Mouse (Mus musculus) embryonic facial prominence, embryonic 14.5 days (tissue): Measurements from ENCODE around the gene Tgm6. TPM values are rescaled to one million over a fixed set of nuclear protein-coding genes. Genes with fewer than 3 reads are reported as not detected.
A peak's percentile ranks its signal among the peaks of the same experiment; 100 is the strongest.

Source experiments
- ATAC-seq: fragments of 200-750 bp; cut with Nextera tagmentation; 2 replicates; pipeline ENCODE4 v1.8.0; 2017; ENCODE audit warnings: low read depth, moderate number of reproducible peaks, moderate TSS enrichment
- DNase-seq: peaks from one replicate; pipeline ENCODE4 v3.0.0-alpha.2; 2015; ENCODE audit warnings: low spot score
- H3K27ac ChIP-seq: fragments of 300-500 bp; sonication (generic); replicated peaks from 2 replicates; pipeline ENCODE4 v1.5.1; 2014; ENCODE audit warnings: low read depth, mild to moderate bottlenecking, low read length, moderate library complexity
- H3K27me3 ChIP-seq: fragments of 300-500 bp; sonication (generic); replicated peaks from 2 replicates; pipeline ENCODE4 v1.6.1; 2014; ENCODE audit warnings: low read length; ENCODE audit not compliant: control insufficient read depth, insufficient read depth
- H3K36me3 ChIP-seq: fragments of 300-500 bp; sonication (generic); 2 replicates; pipeline ENCODE4 v1.6.1; 2014; ENCODE audit warnings: low read length, mixed read lengths; ENCODE audit not compliant: control insufficient read depth, insufficient read depth
- H3K4me1 ChIP-seq: fragments of 300-500 bp; sonication (generic); 2 replicates; pipeline ENCODE4 v1.6.1; 2014; ENCODE audit warnings: antibody characterized with exemption, low read length; ENCODE audit not compliant: control insufficient read depth, insufficient read depth
- H3K4me2 ChIP-seq: fragments of 300-500 bp; sonication (generic); 2 replicates; pipeline ENCODE4 v1.6.1; 2014; ENCODE audit warnings: low read depth, mild to moderate bottlenecking, low read length, moderate library complexity, mixed read lengths
- H3K4me3 ChIP-seq: fragments of 300-500 bp; sonication (generic); 2 replicates; pipeline ENCODE4 v1.5.1; 2014; ENCODE audit warnings: low read depth, mild to moderate bottlenecking, low read length
- H3K9ac ChIP-seq: fragments of 300-500 bp; sonication (generic); 2 replicates; pipeline ENCODE4 v1.6.1; 2014; ENCODE audit warnings: low read depth, mild to moderate bottlenecking, low read length, moderate library complexity, mixed read lengths
- H3K9me3 ChIP-seq: fragments of 300-500 bp; sonication (generic); 2 replicates; pipeline ENCODE4 v1.6.1; 2016; ENCODE audit warnings: low read length; ENCODE audit not compliant: control insufficient read depth
- WGBS: fragments of 180-500 bp; shearing (Covaris S2); extraction: QIAGEN DNeasy Blood & Tissue Kit; methylation state at CpG from one replicate; pipeline ENCODE4 v1.1.7; 2014; 5-methylcytosine and 5-hydroxymethylcytosine counted together
- polyA plus RNA-seq: library from polyadenylated mRNA; unstranded; fragments of >200 nt; fragmentation: Nextera tagmentation; extraction: Ambion mirVana; gene quantifications from 2 replicates; pipeline ENCODE4 v1.2.1, GENCODE M21; 2014

The Tgm6 gene
- polyA plus RNA-seq, 1 experiment from 2014 or later: not detected

DNA sequence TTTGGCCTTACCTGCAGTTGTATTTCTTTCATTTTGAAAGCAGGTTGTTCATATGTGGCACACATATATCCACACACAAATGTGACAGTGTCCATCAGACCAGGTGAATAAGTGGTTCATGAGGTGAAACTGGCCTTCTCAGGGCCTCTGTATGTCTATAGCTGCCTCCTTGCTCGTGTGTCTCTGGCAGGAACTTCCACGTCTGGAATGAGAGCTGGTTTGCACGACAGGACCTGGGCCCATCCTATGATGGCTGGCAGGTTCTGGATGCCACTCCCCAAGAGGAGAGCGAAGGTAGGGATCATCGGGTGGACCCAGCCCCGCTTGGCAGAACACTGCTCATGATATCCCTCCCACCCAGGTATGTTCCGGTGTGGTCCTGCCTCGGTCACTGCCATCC lies 30.8 kb downstream of the Tgm6 start:
- Histone ChIP-seq H3K27ac (no peak overlapping the region), H3K36me3 (no peaks in the 10 kb centered on the region), H3K4me2 (no peak overlapping the region), H3K4me1 (no peaks in the 10 kb centered on the region), H3K27me3 (no peaks in the 10 kb centered on the region), H3K9ac (no peak overlapping the region), H3K9me3 (no peaks in the 10 kb centered on the region), H3K4me3 (no peak overlapping the region)
- DNase-seq (no peak), ATAC-seq (no peak)
- 94% methylated on average over 8 of the region's 8 CpGs for WGBS

DNA sequence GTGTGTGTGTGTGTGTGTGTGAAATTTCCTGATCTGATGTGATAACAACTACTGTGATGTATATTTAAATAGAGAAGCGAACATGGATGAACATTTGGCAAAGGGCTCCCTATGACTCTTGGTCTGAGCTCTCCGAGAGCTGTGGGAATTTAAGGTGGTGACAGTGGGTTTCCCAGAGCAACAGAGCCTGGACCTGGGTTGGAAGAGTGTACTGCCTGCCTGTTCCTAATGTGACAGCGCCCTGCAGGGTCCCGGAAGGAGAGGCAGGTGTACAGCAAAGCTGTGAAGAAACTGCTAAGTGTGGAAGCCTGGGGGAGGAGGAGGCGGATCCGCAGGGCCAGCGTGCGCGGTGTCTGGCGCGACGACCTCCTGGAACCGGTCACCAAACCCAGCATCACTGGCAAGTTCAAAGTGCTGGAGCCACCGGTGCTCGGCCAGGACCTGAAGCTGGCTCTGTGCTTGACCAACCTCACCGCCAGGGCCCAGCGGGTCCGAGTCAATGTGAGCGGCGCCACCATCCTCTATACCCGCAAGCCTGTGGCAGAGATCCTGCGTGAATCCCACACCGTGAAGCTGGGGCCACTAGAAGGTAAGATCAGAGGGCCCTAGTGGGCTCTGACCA lies 32.6 kb downstream of the Tgm6 start:
- Histone ChIP-seq H3K9me3 (no peaks in the 10 kb centered on the region), H3K4me3 (no peak overlapping the region), H3K9ac (no peak overlapping the region), H3K4me2 (no peak overlapping the region), H3K27ac (no peak overlapping the region), H3K36me3 (no peaks in the 10 kb centered on the region), H3K4me1 (no peaks in the 10 kb centered on the region), H3K27me3 (no peaks in the 10 kb centered on the region)
- no peak for ATAC-seq
- DNase-seq: no peak
- WGBS: 85% methylated on average over 22 of the region's 23 CpGs

DNA sequence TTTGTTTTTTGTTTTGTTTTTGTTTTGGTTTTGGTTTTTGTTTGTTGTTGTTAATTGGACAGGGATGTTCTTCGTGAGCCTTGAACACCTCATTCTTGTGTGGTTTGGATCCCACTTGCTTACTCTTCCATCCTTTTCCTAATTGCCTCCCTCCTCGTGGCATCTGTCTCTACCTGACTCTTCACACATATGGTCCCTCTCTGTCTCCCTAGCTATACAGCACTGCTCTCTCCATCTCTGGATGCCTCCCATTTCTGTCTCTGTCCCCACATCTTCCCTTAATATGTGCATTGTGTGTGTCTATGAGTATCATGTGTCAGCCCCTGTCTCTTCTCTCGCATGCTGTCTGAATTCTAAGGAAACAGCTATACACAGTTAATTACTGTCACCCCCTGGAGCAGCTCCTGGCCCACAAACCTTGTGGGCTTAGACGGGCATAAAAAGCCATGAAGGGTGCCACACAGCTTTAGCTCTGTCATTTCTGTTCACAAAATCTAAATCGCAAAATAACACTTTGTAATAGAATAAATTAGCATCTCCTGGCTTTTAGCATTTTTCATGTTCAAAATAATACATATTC lies 34.0 kb downstream of the Tgm6 start:
- H3K9ac ChIP-seq: no peak overlapping the region
- H3K4me3 ChIP-seq: no peak overlapping the region
- H3K27ac ChIP-seq: no peak overlapping the region
- no peaks in the 10 kb centered on the region for H3K36me3 ChIP-seq
- no peak overlapping the region for H3K4me2 ChIP-seq
- ATAC-seq: no peak
- H3K9me3 ChIP-seq: no peaks in the 10 kb centered on the region
- no peaks in the 10 kb centered on the region for H3K4me1 ChIP-seq
- no peak for DNase-seq
- no peaks in the 10 kb centered on the region for H3K27me3 ChIP-seq
- 62% methylated on average over 5 of the region's 5 CpGs for WGBS

DNA sequence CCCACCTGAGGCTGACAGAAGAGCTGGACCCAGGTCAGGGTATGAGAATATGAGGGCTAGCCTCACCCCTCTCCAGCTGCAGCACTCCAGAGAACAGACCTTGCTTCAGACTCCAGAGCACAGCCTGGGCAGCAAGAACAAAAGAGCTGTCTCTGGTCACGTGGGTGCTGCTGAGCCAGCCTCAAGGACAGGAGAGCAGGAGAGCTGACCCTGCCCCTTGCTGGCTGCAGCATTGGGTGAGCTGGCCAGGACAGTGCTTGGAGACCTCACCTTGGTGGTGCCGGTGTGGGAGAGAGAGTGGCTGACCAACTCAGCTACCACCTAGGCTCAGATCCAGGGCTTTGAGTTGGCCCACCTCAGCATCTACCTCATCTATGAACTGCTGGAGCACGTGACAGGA lies 43.0 kb downstream of the Tgm6 start:
- DNase-seq: no peak
- ATAC-seq: no peak
- H3K27ac ChIP-seq: no peak overlapping the region
- H3K9ac ChIP-seq: no peak overlapping the region
- no peaks in the 10 kb centered on the region for H3K36me3 ChIP-seq
- no peak overlapping the region for H3K4me3 ChIP-seq
- no peaks in the 10 kb centered on the region for H3K27me3 ChIP-seq
- no peaks in the 10 kb centered on the region for H3K9me3 ChIP-seq
- WGBS: 74% methylated on average over 2 of the region's 3 CpGs
- H3K4me1 ChIP-seq: no peaks in the 10 kb centered on the region
- H3K4me2 ChIP-seq: no peak overlapping the region

DNA sequence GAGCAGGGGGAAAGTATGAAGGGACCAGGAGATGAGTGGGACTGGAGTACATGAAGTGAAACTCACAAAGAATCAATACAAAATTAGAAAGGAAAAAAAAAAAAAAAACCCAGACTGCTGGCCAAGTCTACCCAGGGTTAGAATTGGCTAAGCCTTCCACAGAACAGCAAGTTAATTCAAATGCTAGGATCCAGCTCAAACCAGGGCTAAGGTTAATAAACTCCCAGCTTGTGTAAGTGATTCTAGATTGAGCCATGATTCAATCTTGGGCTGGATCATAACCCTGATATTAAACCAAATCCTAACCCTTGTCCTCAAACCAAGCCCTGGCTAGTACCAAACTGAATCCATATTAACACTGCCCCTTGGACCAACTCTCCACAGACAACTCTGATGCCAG lies 43.6 kb downstream of the Tgm6 start:
- Histone ChIP-seq H3K4me1 (no peaks in the 10 kb centered on the region), H3K36me3 (no peaks in the 10 kb centered on the region), H3K9ac (no peak overlapping the region), H3K4me2 (no peak overlapping the region), H3K27me3 (no peaks in the 10 kb centered on the region), H3K4me3 (no peak overlapping the region), H3K27ac (no peak overlapping the region), H3K9me3 (no peaks in the 10 kb centered on the region)
- ATAC-seq (no peak), DNase-seq (no peak)

DNA sequence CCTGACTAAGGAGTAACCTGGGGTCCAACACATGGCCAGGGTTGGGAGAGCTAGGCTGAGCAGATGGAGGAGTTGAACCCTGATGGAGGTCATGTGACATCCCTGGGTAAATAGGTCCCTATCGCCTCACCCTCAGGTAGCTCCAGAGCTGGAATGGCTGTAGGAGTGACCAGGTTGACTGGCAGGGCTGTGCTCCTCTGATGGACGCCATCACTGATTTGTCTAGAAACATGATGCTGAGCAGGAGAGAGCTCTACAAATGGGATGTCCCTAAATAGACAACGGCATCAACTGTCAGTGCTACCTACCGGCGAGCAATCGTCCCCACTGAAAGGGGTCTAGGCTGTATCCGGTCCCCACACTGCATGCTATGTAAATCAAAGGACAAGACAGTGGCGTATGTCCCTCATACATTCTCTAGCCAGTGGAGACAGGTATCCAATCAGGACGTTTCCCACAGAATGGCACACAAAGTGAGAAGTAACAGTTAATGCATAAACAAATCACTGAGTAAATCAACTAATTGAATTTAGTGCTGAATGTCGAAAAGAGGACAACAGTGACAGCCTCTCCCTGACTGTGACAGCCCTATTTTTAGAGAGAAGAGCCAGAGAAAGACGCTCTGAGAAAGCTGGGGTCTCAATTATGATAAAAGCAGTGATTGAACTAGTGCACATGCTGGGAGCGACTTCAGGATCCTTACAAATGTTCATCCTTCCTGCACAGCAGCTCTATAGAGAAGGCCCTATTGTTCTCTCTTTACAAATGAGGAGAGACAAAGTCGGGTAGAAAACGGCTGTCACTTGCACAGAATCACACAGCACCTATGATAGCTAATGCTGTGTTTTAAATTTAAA lies 45.2 kb downstream of the Tgm6 start:
- Histone ChIP-seq H3K27me3 (no peaks in the 10 kb centered on the region), H3K9ac (no peak overlapping the region), H3K4me1 (no peaks in the 10 kb centered on the region), H3K36me3 (no peaks in the 10 kb centered on the region), H3K27ac (no peak overlapping the region), H3K4me2 (no peak overlapping the region), H3K9me3 (no peaks in the 10 kb centered on the region), H3K4me3 (no peak overlapping the region)
- ATAC-seq (no peak), DNase-seq (no peak)
- WGBS: 69% methylated on average over 14 of the region's 14 CpGs

DNA sequence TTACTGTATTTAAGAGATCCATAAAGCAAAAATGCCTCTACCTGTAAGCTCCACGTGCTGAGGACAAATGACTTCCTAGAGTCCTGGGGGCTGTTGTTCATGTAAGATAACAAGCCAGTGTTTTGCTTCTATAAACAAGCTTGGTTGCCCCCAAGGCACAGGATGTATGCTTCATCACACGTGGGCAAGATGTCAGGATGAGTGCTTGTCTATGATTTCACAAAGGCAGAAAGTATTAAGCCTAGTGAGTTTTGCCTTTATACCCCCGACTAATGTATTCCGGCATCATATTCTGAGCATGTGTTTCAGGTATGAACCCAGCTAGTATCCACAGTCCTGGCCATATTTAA lies 45.8 kb downstream of the Tgm6 start:
- Histone ChIP-seq H3K4me3 (no peak overlapping the region), H3K4me2 (no peak overlapping the region), H3K9me3 (no peaks in the 10 kb centered on the region), H3K27me3 (no peaks in the 10 kb centered on the region), H3K27ac (no peak overlapping the region), H3K9ac (no peak overlapping the region), H3K4me1 (no peaks in the 10 kb centered on the region), H3K36me3 (no peaks in the 10 kb centered on the region)
- 45% methylated on average over 4 of the region's 4 CpGs for WGBS
- ATAC-seq (no peak), DNase-seq (peak; percentile 4)

DNA sequence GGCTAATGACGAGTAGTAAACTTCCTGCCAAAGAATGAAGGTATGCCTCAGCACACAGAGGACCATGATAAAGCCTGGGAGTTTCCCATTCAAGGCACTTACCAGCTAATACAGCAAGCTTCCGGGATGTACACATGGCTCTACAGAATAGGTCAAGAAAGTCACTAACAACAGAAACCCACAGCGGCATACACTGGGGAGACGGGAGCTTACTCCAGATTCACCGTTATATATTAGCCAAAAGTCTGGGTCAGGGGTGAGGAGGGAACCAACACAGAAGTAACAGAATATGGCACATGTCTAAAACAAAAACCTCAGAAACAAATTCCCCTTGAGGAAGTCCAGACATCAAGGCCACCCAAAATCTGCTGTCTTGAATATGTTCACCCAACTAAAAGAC lies 50.5 kb downstream of the Tgm6 start:
- Histone ChIP-seq H3K9me3 (no peaks in the 10 kb centered on the region), H3K4me3 (no peak overlapping the region), H3K4me2 (no peak overlapping the region), H3K9ac (no peak overlapping the region), H3K4me1 (no peaks in the 10 kb centered on the region), H3K27me3 (no peaks in the 10 kb centered on the region), H3K36me3 (0 out of 2 replicates have a peak, but pooled peaks cover 14% of the 10 kb centered on the region), H3K27ac (no peak overlapping the region)
- ATAC-seq (no peak), DNase-seq (no peak)
- WGBS: 72% methylated on average over 5 of the region's 5 CpGs
